Mouse (Mus musculus) CH12.LX (cell line): ENCODE measurements around the gene Washc1.

Experiments
- CTCF ChIP-seq, 2 experiments: IDR thresholded peaks in 1 of 2; conservative IDR thresholded peaks in 1 of 2; 2 replicates each; pipeline ENCODE4 v1.5.1; 2011 to 2012; ENCODE audit warnings: low read depth in 2 of 2, low read length in 2 of 2, improper control_type of control experiment in 1 of 2, inconsistent platforms in 1 of 2, mild to moderate bottlenecking in 1 of 2, moderate library complexity in 1 of 2
- KAT2A ChIP-seq: IDR thresholded peaks from 2 replicates; pipeline ENCODE4 v1.6.1; 2012; ENCODE audit warnings: low read length, improper control_type of control experiment, inconsistent platforms; ENCODE audit not compliant: insufficient replicate concordance
- MAX ChIP-seq: IDR thresholded peaks from 2 replicates; pipeline ENCODE4 v1.6.1; 2011; ENCODE audit warnings: low read length, improper control_type of control experiment
- MEF2A ChIP-seq: IDR thresholded peaks from 2 replicates; pipeline ENCODE4 v1.6.1; 2014; ENCODE audit warnings: low read depth, mild to moderate bottlenecking, inconsistent platforms, low read length, improper control_type of control experiment, borderline replicate concordance
- POLR2A ChIP-seq: IDR thresholded peaks from 2 replicates; pipeline ENCODE4 v1.6.1; 2011; ENCODE audit warnings: low read depth, mild to moderate bottlenecking, improper control_type of control experiment, low read length
- POLR2AphosphoS2 ChIP-seq: IDR thresholded peaks from 2 replicates; pipeline ENCODE4 v1.6.1; 2011; ENCODE audit warnings: low read depth, low read length, improper control_type of control experiment
- RCOR1 ChIP-seq: conservative IDR thresholded peaks from 2 replicates; pipeline ENCODE4 v1.6.1; 2012; ENCODE audit warnings: low read depth, mild to moderate bottlenecking, inconsistent platforms, low read length, improper control_type of control experiment
- TBP ChIP-seq: conservative IDR thresholded peaks from 2 replicates; pipeline ENCODE4 v1.6.1; 2011; ENCODE audit warnings: low read depth, low read length, improper control_type of control experiment
- UBTF ChIP-seq: IDR thresholded peaks from 2 replicates; pipeline ENCODE4 v1.6.1; 2012; ENCODE audit warnings: low read depth, mild to moderate bottlenecking, inconsistent platforms, low read length, improper control_type of control experiment, moderate library complexity

DNA sequence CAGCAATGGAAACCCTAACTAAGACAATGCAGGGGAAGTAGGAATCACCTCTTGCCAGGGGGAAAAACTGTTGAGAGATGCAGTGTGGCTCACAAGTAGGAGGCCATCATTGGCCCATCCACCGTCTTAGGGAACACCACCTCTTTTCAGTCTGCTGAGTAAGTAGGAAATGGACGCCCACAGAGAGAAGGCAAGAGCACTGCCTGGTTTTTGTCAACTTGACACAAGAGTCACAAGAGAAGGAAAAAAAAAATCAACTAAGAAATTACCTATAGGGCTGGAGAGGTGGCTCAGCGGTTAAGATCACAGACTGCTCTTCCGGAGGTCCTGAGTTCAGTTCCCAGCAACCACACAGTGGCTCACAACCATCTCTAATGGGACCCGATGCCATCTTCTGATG, 46.9 kb downstream of the Washc1 start:
- TF ChIP-seq CTCF (conservative IDR thresholded peaks at IDR 0.05 in 1 of 2, IDR thresholded peaks at IDR 0.05 in 1 of 2; ENCODE audit: low read depth in 2 of 2, low read length in 2 of 2), result no peak
- TF ChIP-seq POLR2AphosphoS2, result no peak
- no peak for TF ChIP-seq RCOR1
- TF ChIP-seq MEF2A, result no peak
- no peak for TF ChIP-seq KAT2A
- TF ChIP-seq TBP, result no peak
- TF ChIP-seq POLR2A, result no peak
- TF ChIP-seq MAX, result no peak
- TF ChIP-seq UBTF, result no peak
